Mouse (Mus musculus): ENCODE results near the gene Baiap2.

DNA sequence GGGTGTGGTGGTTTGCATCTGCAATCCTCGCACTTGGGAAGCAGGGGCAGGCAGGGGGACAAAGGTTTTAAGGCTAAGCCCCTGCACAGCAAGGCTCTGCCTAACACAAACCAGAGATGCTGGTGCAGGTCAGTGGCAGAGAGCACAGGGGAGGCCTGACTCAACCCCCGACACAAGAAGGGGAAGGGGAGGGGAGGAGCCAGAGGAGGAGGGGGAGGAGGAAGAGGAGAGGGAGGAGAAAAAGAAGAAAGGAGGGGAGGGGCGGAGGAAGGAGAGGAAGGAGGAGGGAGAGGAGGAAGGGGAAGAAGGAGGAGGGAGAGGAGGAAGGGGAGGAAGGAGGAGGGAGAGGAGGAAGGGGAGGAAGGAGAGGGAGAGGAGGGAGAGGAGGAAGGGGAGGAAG is 91.7 kb downstream of the Baiap2 start:
- TF ChIP-seq POLR2A (IDR thresholded peaks at IDR 0.05; ENCODE audit: insufficient read depth, low read depth, low read length) (no peak), CTCF (IDR thresholded peaks at IDR 0.05; ENCODE audit: insufficient read depth, low read depth, low read length) (no peak)

All from olfactory bulb, adult 2 months (tissue).